Mouse (Mus musculus): ENCODE measurements around the gene Sox4. TPM values are rescaled to one million over a fixed set of nuclear protein-coding genes. Genes with fewer than 3 reads are reported as not detected.

Sox4 gene
- polyA plus RNA-seq, 1 experiment from 2014 or later, result 224 TPM

GRCm38 (mm10) chr13:28948541-28948940, 5.0 kb downstream of the Sox4 start:
- Histone ChIP-seq H3K9me3 (ENCODE audit: control insufficient read depth, low read length) (no peaks in the 10 kb centered on the region), H3K27ac (ENCODE audit: low read length) (peak overlapping the region; percentile 94), H3K9ac (replicated peaks; ENCODE audit: low read depth, low read length) (peak overlapping the region; percentile 82), H3K4me2 (ENCODE audit: low read length) (peak overlapping the region; percentile 77), H3K4me3 (replicated peaks; ENCODE audit: low read length) (peak overlapping the region; percentile 61), H3K4me1 (replicated peaks; ENCODE audit: control insufficient read depth, insufficient read depth, low read length) (peaks cover 18% of the 10 kb centered on the region), H3K36me3 (ENCODE audit: control insufficient read depth, insufficient read depth) (0 out of 2 replicates have a peak, but pooled peaks cover 2% of the 10 kb centered on the region), H3K27me3 (replicated peaks; ENCODE audit: control insufficient read depth, insufficient read depth, low read length) (no peaks in the 10 kb centered on the region)
- under 1% methylated on average over 10 of the region's 10 CpGs for WGBS
- ATAC-seq, result peak; percentile 3; the same call in 1 of the 2 replicates

GRCm38 (mm10) chr13:28947740-28948441, 5.6 kb downstream of the Sox4 start:
- Histone ChIP-seq H3K27me3 (replicated peaks; ENCODE audit: control insufficient read depth, insufficient read depth, low read length) (no peaks in the 10 kb centered on the region), H3K4me2 (ENCODE audit: low read length) (peak overlapping the region; percentile 77), H3K4me1 (replicated peaks; ENCODE audit: control insufficient read depth, insufficient read depth, low read length) (peaks cover 18% of the 10 kb centered on the region), H3K4me3 (replicated peaks; ENCODE audit: low read length) (peak overlapping the region; percentile 61), H3K27ac (ENCODE audit: low read length) (peak overlapping the region; percentile 94), H3K36me3 (ENCODE audit: control insufficient read depth, insufficient read depth) (0 out of 2 replicates have a peak, but pooled peaks cover 2% of the 10 kb centered on the region), H3K9ac (replicated peaks; ENCODE audit: low read depth, low read length) (peak overlapping the region; percentile 82), H3K9me3 (ENCODE audit: control insufficient read depth, low read length) (no peaks in the 10 kb centered on the region)
- WGBS, result 19% methylated on average over 7 of the region's 7 CpGs
- ATAC-seq, result peak; percentile 19

GRCm38 (mm10) chr13:28946565-28947135, 6.9 kb downstream of the Sox4 start:
- peak overlapping the region; percentile 77 for H3K4me2 ChIP-seq (ENCODE audit: low read length)
- H3K4me3 ChIP-seq (replicated peaks; ENCODE audit: low read length), result peak overlapping the region; percentile 61
- no peaks in the 10 kb centered on the region for H3K27me3 ChIP-seq (replicated peaks; ENCODE audit: control insufficient read depth, insufficient read depth, low read length)
- H3K9me3 ChIP-seq (ENCODE audit: control insufficient read depth, low read length), result no peaks in the 10 kb centered on the region
- 42% methylated on average over 8 of the region's 8 CpGs for WGBS
- peak overlapping the region; percentile 82 for H3K27ac ChIP-seq (ENCODE audit: low read length)
- peak overlapping the region; percentile 39; the same call in 1 of the 2 replicates for H3K9ac ChIP-seq (replicated peaks; ENCODE audit: low read depth, low read length)
- ATAC-seq, result peak; percentile 8; the same call in 1 of the 2 replicates
- peaks cover 25% of the 10 kb centered on the region for H3K4me1 ChIP-seq (replicated peaks; ENCODE audit: control insufficient read depth, insufficient read depth, low read length)
- 0 out of 2 replicates have a peak, but pooled peaks cover 2% of the 10 kb centered on the region for H3K36me3 ChIP-seq (ENCODE audit: control insufficient read depth, insufficient read depth)

- 96% methylated on average over 5 of the region's 5 CpGs for WGBS
- Histone ChIP-seq H3K9me3 (ENCODE audit: control insufficient read depth, low read length) (no peaks in the 10 kb centered on the region), H3K36me3 (ENCODE audit: control insufficient read depth, insufficient read depth) (0 out of 2 replicates have a peak, but pooled peaks cover 2% of the 10 kb centered on the region), H3K4me3 (replicated peaks; ENCODE audit: low read length) (no peak overlapping the region), H3K9ac (replicated peaks; ENCODE audit: low read depth, low read length) (no peak overlapping the region), H3K27ac (ENCODE audit: low read length) (no peak overlapping the region), H3K4me2 (ENCODE audit: low read length) (no peak overlapping the region), H3K27me3 (replicated peaks; ENCODE audit: control insufficient read depth, insufficient read depth, low read length) (no peaks in the 10 kb centered on the region), H3K4me1 (replicated peaks; ENCODE audit: control insufficient read depth, insufficient read depth, low read length) (peaks cover 25% of the 10 kb centered on the region)
- ATAC-seq, result no peak
Measured at GRCm38 (mm10) chr13:28945681-28946080, 7.8 kb downstream of the Sox4 start.

- no peaks in the 10 kb centered on the region for H3K27me3 ChIP-seq (replicated peaks; ENCODE audit: control insufficient read depth, insufficient read depth, low read length)
- H3K36me3 ChIP-seq (ENCODE audit: control insufficient read depth, insufficient read depth), result 0 out of 2 replicates have a peak, but pooled peaks cover 2% of the 10 kb centered on the region
- WGBS, result 64% methylated on average over 4 of the region's 4 CpGs
Measured at GRCm38 (mm10) chr13:28942926-28943325, 10.6 kb downstream of the Sox4 start.

GRCm38 (mm10) chr13:28941983-28942630, 11.4 kb downstream of the Sox4 start:
- peaks cover 16% of the 10 kb centered on the region for H3K4me1 ChIP-seq (replicated peaks; ENCODE audit: control insufficient read depth, insufficient read depth, low read length)
- H3K4me3 ChIP-seq (replicated peaks; ENCODE audit: low read length), result no peak overlapping the region
- H3K27ac ChIP-seq (ENCODE audit: low read length), result no peak overlapping the region
- H3K27me3 ChIP-seq (replicated peaks; ENCODE audit: control insufficient read depth, insufficient read depth, low read length), result no peaks in the 10 kb centered on the region
- no peak overlapping the region for H3K4me2 ChIP-seq (ENCODE audit: low read length)
- no peaks in the 10 kb centered on the region for H3K36me3 ChIP-seq (ENCODE audit: control insufficient read depth, insufficient read depth)
- 0 out of 2 replicates have a peak overlapping the region, but pooled peaks have one; percentile 12 for H3K9ac ChIP-seq (replicated peaks; ENCODE audit: low read depth, low read length)
- 0 out of 2 replicates have a peak, but pooled peaks have one; percentile 19 for ATAC-seq
- 5% methylated on average over 4 of the region's 4 CpGs for WGBS
- H3K9me3 ChIP-seq (ENCODE audit: control insufficient read depth, low read length), result no peaks in the 10 kb centered on the region

More at GRCm38 (mm10) chr13:28942926-28943325, 10.6 kb downstream of the Sox4 start:
- Histone ChIP-seq H3K9ac (replicated peaks; ENCODE audit: low read depth, low read length) (no peak overlapping the region), H3K9me3 (ENCODE audit: control insufficient read depth, low read length) (no peaks in the 10 kb centered on the region), H3K27ac (ENCODE audit: low read length) (no peak overlapping the region), H3K4me3 (replicated peaks; ENCODE audit: low read length) (no peak overlapping the region), H3K4me1 (replicated peaks; ENCODE audit: control insufficient read depth, insufficient read depth, low read length) (peaks cover 21% of the 10 kb centered on the region), H3K4me2 (ENCODE audit: low read length) (no peak overlapping the region)
- no peak for ATAC-seq

- H3K27me3 ChIP-seq (replicated peaks; ENCODE audit: control insufficient read depth, insufficient read depth, low read length), result no peaks in the 10 kb centered on the region
- no peak overlapping the region for H3K4me3 ChIP-seq (replicated peaks; ENCODE audit: low read length)
- peaks cover 6% of the 10 kb centered on the region; the same call in 1 of the 2 replicates for H3K4me1 ChIP-seq (replicated peaks; ENCODE audit: control insufficient read depth, insufficient read depth, low read length)
- H3K9ac ChIP-seq (replicated peaks; ENCODE audit: low read depth, low read length), result no peak overlapping the region
- H3K9me3 ChIP-seq (ENCODE audit: control insufficient read depth, low read length), result no peaks in the 10 kb centered on the region
- H3K4me2 ChIP-seq (ENCODE audit: low read length), result no peak overlapping the region
- H3K27ac ChIP-seq (ENCODE audit: low read length), result no peak overlapping the region
- H3K36me3 ChIP-seq (ENCODE audit: control insufficient read depth, insufficient read depth), result no peaks in the 10 kb centered on the region
- WGBS, result 77% methylated on average over 8 of the region's 8 CpGs
- ATAC-seq, result no peak
Measured at GRCm38 (mm10) chr13:28933375-28933774, 20.1 kb downstream of the Sox4 start.

GRCm38 (mm10) chr13:28931776-28932175, 21.7 kb downstream of the Sox4 start:
- H3K4me2 ChIP-seq (ENCODE audit: low read length), result no peak overlapping the region
- H3K4me3 ChIP-seq (replicated peaks; ENCODE audit: low read length), result no peak overlapping the region
- no peak overlapping the region for H3K27ac ChIP-seq (ENCODE audit: low read length)
- H3K4me1 ChIP-seq (replicated peaks; ENCODE audit: control insufficient read depth, insufficient read depth, low read length), result peaks cover 6% of the 10 kb centered on the region; the same call in 1 of the 2 replicates
- no peak overlapping the region for H3K9ac ChIP-seq (replicated peaks; ENCODE audit: low read depth, low read length)
- no peaks in the 10 kb centered on the region for H3K36me3 ChIP-seq (ENCODE audit: control insufficient read depth, insufficient read depth)
- H3K27me3 ChIP-seq (replicated peaks; ENCODE audit: control insufficient read depth, insufficient read depth, low read length), result no peaks in the 10 kb centered on the region
- no peak for ATAC-seq
- 11% methylated on average over 3 of the region's 3 CpGs for WGBS
- H3K9me3 ChIP-seq (ENCODE audit: control insufficient read depth, low read length), result no peaks in the 10 kb centered on the region

GRCm38 (mm10) chr13:28931266-28931665, 22.2 kb downstream of the Sox4 start:
- 84% methylated on average over 3 of the region's 3 CpGs for WGBS
- no peaks in the 10 kb centered on the region for H3K27me3 ChIP-seq (replicated peaks; ENCODE audit: control insufficient read depth, insufficient read depth, low read length)
- ATAC-seq, result no peak
- H3K27ac ChIP-seq (ENCODE audit: low read length), result no peak overlapping the region
- peaks cover 6% of the 10 kb centered on the region; the same call in 1 of the 2 replicates for H3K4me1 ChIP-seq (replicated peaks; ENCODE audit: control insufficient read depth, insufficient read depth, low read length)
- H3K4me3 ChIP-seq (replicated peaks; ENCODE audit: low read length), result no peak overlapping the region
- H3K9ac ChIP-seq (replicated peaks; ENCODE audit: low read depth, low read length), result no peak overlapping the region
- no peak overlapping the region for H3K4me2 ChIP-seq (ENCODE audit: low read length)
- no peaks in the 10 kb centered on the region for H3K36me3 ChIP-seq (ENCODE audit: control insufficient read depth, insufficient read depth)
- no peaks in the 10 kb centered on the region for H3K9me3 ChIP-seq (ENCODE audit: control insufficient read depth, low read length)

Measured in forebrain, embryonic 16.5 days (tissue).